In the genomic region with DNA sequence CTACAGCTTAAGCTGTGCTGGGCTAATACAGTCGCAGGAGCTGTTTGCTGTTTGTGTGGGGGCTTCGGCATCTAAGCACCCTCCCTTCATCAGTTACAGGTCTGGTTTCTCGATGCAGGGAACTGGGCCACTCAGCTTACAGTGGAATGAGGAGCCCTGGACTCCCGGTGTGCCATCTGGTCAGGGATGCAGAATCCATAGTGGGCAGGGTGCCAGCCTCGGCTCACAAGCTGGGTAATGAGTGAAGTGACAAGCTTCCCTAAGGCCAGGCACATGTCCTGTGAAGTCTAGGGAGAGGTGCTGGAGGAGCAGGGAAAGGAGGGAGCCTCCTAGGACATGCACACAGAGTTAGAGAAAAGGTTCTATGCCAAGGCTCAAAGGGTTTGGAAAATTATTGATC, we compare ENCODE assay signal across 10 mouse cellular contexts.
DNase-seq lines count a peak whose midpoint lies in the region; ATAC-seq and TF ChIP-seq lines count a peak whose summit lies in the region.
"Had no signal": no experiment of that assay in that cellular context is flagged by ENCODE, and none has a peak within 500 bp of the region (broad histone marks: within the 10 kb centered on the region; RNA-seq: fewer than 3 reads in every experiment).

No protein-coding gene starts in this region.

- no peaks in the 10 kb centered on the region for H3K9me3 ChIP-seq in kidney, embryonic 16.5 days (ENCODE audit: low read length)
- H3K9me3 ChIP-seq in lung, postnatal 0 days (ENCODE audit: low read length) = no peaks in the 10 kb centered on the region
- H3K9me3 ChIP-seq: limb, embryonic 12.5 days had no signal

- H3K9ac ChIP-seq in kidney, embryonic 16.5 days (replicated peaks; ENCODE audit: low read length) = no peak overlapping the region
- H3K9ac ChIP-seq in lung, postnatal 0 days (replicated peaks; ENCODE audit: low read depth) = no peak overlapping the region
- H3K9ac ChIP-seq: limb, embryonic 12.5 days had no signal

- TF ChIP-seq POLR2A in kidney, adult 2 months (IDR thresholded peaks at IDR 0.05; ENCODE audit: low read depth, low read length) = no peak

- ATAC-seq in kidney, embryonic 16.5 days (ENCODE audit: low FRiP score, low TSS enrichment) = no peak
- ATAC-seq in lung, postnatal 0 days = no peak

- no peak for TF ChIP-seq EP300 in lung, postnatal 0 days (IDR thresholded peaks at IDR 0.05)

- no peak overlapping the region for H3K27ac ChIP-seq in kidney, adult 2 months (ENCODE audit: insufficient read depth, low read depth, low read length)
- H3K27ac ChIP-seq in kidney, embryonic 16.5 days (ENCODE audit: low read length) = no peak overlapping the region
- no peak overlapping the region for H3K27ac ChIP-seq in lung, postnatal 0 days (ENCODE audit: low read length)
- H3K27ac ChIP-seq: heart, adult 2 months; limb, embryonic 12.5 days had no signal

- no peak overlapping the region for H3K4me3 ChIP-seq in kidney, adult 2 months (ENCODE audit: insufficient read depth, low read depth, low read length)
- H3K4me3 ChIP-seq in kidney, embryonic 16.5 days (ENCODE audit: low read length) = no peak overlapping the region
- H3K4me3 ChIP-seq in lung, postnatal 0 days (ENCODE audit: low read depth, low read length) = no peak overlapping the region
- H3K4me3 ChIP-seq: heart, adult 2 months; limb, embryonic 12.5 days had no signal

- H3K36me3 ChIP-seq in kidney, adult 2 months (ENCODE audit: control insufficient read depth, insufficient read depth, low read length) = no peaks in the 10 kb centered on the region
- H3K36me3 ChIP-seq in kidney, embryonic 16.5 days (ENCODE audit: insufficient read depth, low read length) = no peaks in the 10 kb centered on the region
- no peaks in the 10 kb centered on the region for H3K36me3 ChIP-seq in lung, postnatal 0 days (ENCODE audit: insufficient read depth, low read length)
- H3K36me3 ChIP-seq: limb, embryonic 12.5 days had no signal

- WGBS in kidney, adult 2 months = 55% methylated on average over 5 of the region's 5 CpGs
- 58% methylated on average over 5 of the region's 5 CpGs for WGBS in kidney, embryonic 16.5 days
- 75% methylated on average over 5 of the region's 5 CpGs for WGBS in lung, postnatal 0 days

- no peak for TF ChIP-seq CTCF in kidney, adult 2 months (conservative IDR thresholded peaks at IDR 0.05; ENCODE audit: insufficient read depth, insufficient read length, low read depth, low read length)
- no peak for TF ChIP-seq CTCF in lung, postnatal 0 days (IDR thresholded peaks at IDR 0.05)

- H3K27me3 ChIP-seq in kidney, adult 2 months (replicated peaks; ENCODE audit: control insufficient read depth, insufficient read depth, low read length) = no peaks in the 10 kb centered on the region
- 0 out of 2 replicates have a peak, but pooled peaks cover 3% of the 10 kb centered on the region for H3K27me3 ChIP-seq in kidney, embryonic 16.5 days (ENCODE audit: insufficient read depth, low read length)
- H3K27me3 ChIP-seq in lung, postnatal 0 days (replicated peaks; ENCODE audit: insufficient read depth, low read length) = no peaks in the 10 kb centered on the region

- peak; percentile 44 for DNase-seq in adrenal gland, postnatal 25 days
- DNase-seq in adrenal gland, adult 8-10 months = no peak
- peak; percentile 72 for DNase-seq in kidney, adult 2 months
- peak; percentile 96 for DNase-seq in cerebellum, adult 11 months
- DNase-seq in kidney, adult 9 months = peak; percentile 64
- DNase-seq in yolk sac, embryonic 10.5 days (ENCODE audit: low spot score) = no peak
- no peak for DNase-seq in lung, postnatal 0 days (ENCODE audit: low spot score)

- H3K4me1 ChIP-seq in kidney, adult 2 months (ENCODE audit: control insufficient read depth, insufficient read depth, low read length) = peaks cover 19% of the 10 kb centered on the region
- H3K4me1 ChIP-seq in kidney, embryonic 16.5 days (ENCODE audit: insufficient read depth, low read length) = peaks cover 24% of the 10 kb centered on the region
- no peaks in the 10 kb centered on the region for H3K4me1 ChIP-seq in lung, postnatal 0 days (ENCODE audit: insufficient read depth, low read depth, low read length)

- no peak overlapping the region for H3K4me2 ChIP-seq in kidney, embryonic 16.5 days (replicated peaks; ENCODE audit: low read depth, low read length)
- H3K4me2 ChIP-seq in lung, postnatal 0 days (replicated peaks; ENCODE audit: low read depth, low read length) = no peak overlapping the region
- H3K4me2 ChIP-seq: limb, embryonic 12.5 days had no signal

Comparison
In these comparisons a context has a peak if more than half of its experiments do, and no peak if none do; other contexts are left out.
1. DNase-seq: peak in adrenal gland, postnatal 25 days (single experiment), kidney, adult 2 months (single experiment), cerebellum, adult 11 months (single experiment) and kidney, adult 9 months (single experiment); none in adrenal gland, adult 8-10 months (single experiment), yolk sac, embryonic 10.5 days (single experiment) and lung, postnatal 0 days (single experiment).